In genomic region chr9:123020995-123021631, GRCm38 (mm10) we compare ENCODE assay signal across 8 mouse cellular contexts. TPM values are rescaled to one million over a fixed set of nuclear protein-coding genes. Genes with fewer than 3 reads are reported as not detected.
DNase-seq lines count a peak whose midpoint lies in the region; ATAC-seq and TF ChIP-seq lines count a peak whose summit lies in the region.

Gene Tmem42 (plus strand): TSS chr9:123021326.

- TF ChIP-seq CTCF in liver, adult 2 months (IDR thresholded peaks at IDR 0.05; ENCODE audit: low read depth, low read length): no peak

- peak within 1 kb of the TSS; percentile 75 for H3K27ac ChIP-seq in heart, embryonic 11.5 days (ENCODE audit: low read depth, low read length)
- H3K27ac ChIP-seq in kidney, embryonic 16.5 days (ENCODE audit: low read length): peak within 1 kb of the TSS; percentile 96
- peak within 1 kb of the TSS; percentile 85 for H3K27ac ChIP-seq in liver, adult 2 months (replicated peaks; ENCODE audit: insufficient read depth, low read depth, low read length)

- peak within 1 kb of the TSS; percentile 86 for H3K9ac ChIP-seq in heart, embryonic 11.5 days (ENCODE audit: low read depth, low read length)
- H3K9ac ChIP-seq in kidney, embryonic 16.5 days (replicated peaks; ENCODE audit: low read length): peak within 1 kb of the TSS; percentile 86
- peak within 1 kb of the TSS; percentile 94 for H3K9ac ChIP-seq in liver, adult 2 months (ENCODE audit: low read depth, low read length)

- peak; percentile 82 to 86 for DNase-seq in B cell, adult 2 months
- DNase-seq in brain, adult 2 months (ENCODE audit: low read depth, low spot score): peak; percentile 92
- peak; percentile 80 for DNase-seq in liver, adult 2 months (ENCODE audit: extremely low read depth, low read depth, low spot score)
- DNase-seq in splenic B cell, adult 2 months (ENCODE audit: low read depth, low spot score): peak; percentile 83

- H3K79me2 ChIP-seq in liver, adult 2 months (ENCODE audit: control insufficient read depth, insufficient read depth, low read length): no peaks in the 10 kb centered on the region
- no peaks in the 10 kb centered on the region for H3K79me2 ChIP-seq in myocyte (ENCODE audit: control insufficient read depth, insufficient read depth)

- peak; percentile 87 for ATAC-seq in erythroblast, adult 5-6 weeks (replicated peaks; ENCODE audit: low FRiP score, poor library complexity, severe bottlenecking)
- ATAC-seq in heart, embryonic 11.5 days (replicated peaks; ENCODE audit: insufficient number of reproducible peaks, low FRiP score, low TSS enrichment): peak; percentile 94
- peak; percentile 99 for ATAC-seq in kidney, embryonic 16.5 days (ENCODE audit: low FRiP score, low TSS enrichment)

- peak within 1 kb of the TSS; percentile 77 for H3K4me2 ChIP-seq in heart, embryonic 11.5 days
- H3K4me2 ChIP-seq in kidney, embryonic 16.5 days (replicated peaks; ENCODE audit: low read depth, low read length): peak within 1 kb of the TSS; percentile 77
- H3K4me2 ChIP-seq in myocyte (ENCODE audit: low read depth): peak within 1 kb of the TSS; percentile 86

- peaks cover 3% of the 10 kb centered on the region; the same call in 1 of the 2 replicates for H3K4me1 ChIP-seq in heart, embryonic 11.5 days (ENCODE audit: control insufficient read depth, insufficient read depth, low read length)
- H3K4me1 ChIP-seq in kidney, embryonic 16.5 days (ENCODE audit: insufficient read depth, low read length): peaks cover 12% of the 10 kb centered on the region
- peaks cover 8% of the 10 kb centered on the region for H3K4me1 ChIP-seq in liver, adult 2 months (ENCODE audit: control insufficient read depth, insufficient read depth, low read length)

- WGBS in heart, embryonic 11.5 days (ENCODE audit: insufficient replicate concordance): under 1% methylated on average over 45 of the region's 69 CpGs
- WGBS in kidney, embryonic 16.5 days: under 1% methylated on average over 51 of the region's 69 CpGs
- under 1% methylated on average over 60 of the region's 69 CpGs for WGBS in liver, adult 2 months

- no peaks in the 10 kb centered on the region for H3K27me3 ChIP-seq in heart, embryonic 11.5 days (ENCODE audit: control insufficient read depth, insufficient read depth, low read length)
- H3K27me3 ChIP-seq in kidney, embryonic 16.5 days (ENCODE audit: insufficient read depth, low read length): no peaks in the 10 kb centered on the region
- no peaks in the 10 kb centered on the region for H3K27me3 ChIP-seq in liver, adult 2 months (ENCODE audit: control insufficient read depth, insufficient read depth, low read length)
- no peaks in the 10 kb centered on the region for H3K27me3 ChIP-seq in myocyte (ENCODE audit: control insufficient read depth, insufficient read depth, insufficient read length)
- no peaks in the 10 kb centered on the region for H3K27me3 ChIP-seq in splenic B cell, adult 2 months (ENCODE audit: control insufficient read depth, insufficient read depth, low read length, poor library complexity, severe bottlenecking)

- peak within 1 kb of the TSS; percentile 74 for H3K4me3 ChIP-seq in heart, embryonic 11.5 days (ENCODE audit: low read depth, low read length)
- H3K4me3 ChIP-seq in kidney, embryonic 16.5 days (ENCODE audit: low read length): peak within 1 kb of the TSS; percentile 64
- peak within 1 kb of the TSS; percentile 69 for H3K4me3 ChIP-seq in liver, adult 2 months (ENCODE audit: insufficient read depth, low read depth, low read length)
- H3K4me3 ChIP-seq in myocyte: peak within 1 kb of the TSS; percentile 72

- H3K36me3 ChIP-seq in heart, embryonic 11.5 days (ENCODE audit: control insufficient read depth, insufficient read depth, low read length): peaks cover 5% of the 10 kb centered on the region
- H3K36me3 ChIP-seq in kidney, embryonic 16.5 days (ENCODE audit: insufficient read depth, low read length): peaks cover 13% of the 10 kb centered on the region
- H3K36me3 ChIP-seq in liver, adult 2 months (ENCODE audit: control insufficient read depth, insufficient read depth, low read length): no peaks in the 10 kb centered on the region
- H3K36me3 ChIP-seq in myocyte (ENCODE audit: control insufficient read depth, insufficient read depth): peaks cover 4% of the 10 kb centered on the region
- no peaks in the 10 kb centered on the region for H3K36me3 ChIP-seq in splenic B cell, adult 2 months (ENCODE audit: control insufficient read depth, insufficient read depth, low read length, poor library complexity, severe bottlenecking)

- H3ac ChIP-seq in myocyte (ENCODE audit: control insufficient read depth, insufficient read length): peak within 1 kb of the TSS; percentile 53

- peak; percentile 56; the same call in 1 of the 2 replicates for TF ChIP-seq POLR2A in liver, adult 2 months (IDR thresholded peaks at IDR 0.05; ENCODE audit: extremely low read depth, insufficient read depth, low read length)
- TF ChIP-seq POLR2A in myocyte (IDR thresholded peaks at IDR 0.05; ENCODE audit: insufficient read length, low read depth): peak; percentile 70

- no peaks in the 10 kb centered on the region for H3K9me3 ChIP-seq in heart, embryonic 11.5 days (replicated peaks; ENCODE audit: control insufficient read depth, low read length)
- H3K9me3 ChIP-seq in kidney, embryonic 16.5 days (ENCODE audit: low read length): no peaks in the 10 kb centered on the region

TF ChIP-seq in myocyte, 11 proteins besides CTCF, POLR2A, EP300 and RAD21:
- TF ChIP-seq USF1 (IDR thresholded peaks at IDR 0.05; ENCODE audit: low read depth) (no peak), MAX (IDR thresholded peaks at IDR 0.05; ENCODE audit: low read depth) (no peak), MYOG (IDR thresholded peaks at IDR 0.05; ENCODE audit: control insufficient read depth in 1 of 3, insufficient read depth in 1 of 3, insufficient read length in 2 of 3, low read depth in 2 of 3) (peak in 1 of 3 experiments; percentile 44), MYOD1 (IDR thresholded peaks at IDR 0.05; ENCODE audit: control insufficient read depth in 1 of 3, insufficient read length in 2 of 3, low read depth in 2 of 3) (peak in 1 of 3 experiments; percentile 61), POLR2AphosphoS2 (IDR thresholded peaks at IDR 0.05; ENCODE audit: insufficient read length, low read depth) (peak; percentile 8), TCF3 (IDR thresholded peaks at IDR 0.05; ENCODE audit: insufficient read length, low read depth) (no peak)

RNA-seq across cellular contexts. Expression of gene Tmem42, which starts in this region (rescaled TPM):
- total RNA-seq in erythroblast, adult 5-6 weeks (2015; ENCODE audit: low replicate concordance): 2.5 and 5.4 TPM in 2 replicates
- total RNA-seq in erythroblast, adult 5-6 weeks (2017; ENCODE audit: low replicate concordance): 1.1 and 1.3 TPM in 2 replicates
- polyA plus RNA-seq in heart, embryonic 11.5 days (2014; fragmentation: Nextera tagmentation; extraction: Ambion mirVana): 15.4 and 18.6 TPM in 2 replicates
- 25.0 and 25.7 TPM in 2 replicates for polyA plus RNA-seq in kidney, embryonic 16.5 days (2015; fragmentation: Nextera tagmentation; extraction: Ambion mirVana)
- total RNA-seq in liver, adult 2 months (2014; rRNA removed): 7.7 and 9.7 TPM in 2 replicates
- 13.3 and 16.0 TPM in 2 replicates for polyA plus RNA-seq in liver, adult 2 months (2012; rRNA removed)
- 6.4 TPM for polyA plus RNA-seq in myocyte (2012; fragmentation: generic; extraction: Trizol)

Comparison
In these comparisons a context has a peak if more than half of its experiments do, and no peak if none do; other contexts are left out.
1. Peak in every context shown above with its lines: DNase-seq, ATAC-seq, H3K4me3 ChIP-seq and H3K27ac ChIP-seq.